Mouse (Mus musculus) retina, adult 2 months (tissue): ENCODE measurements at regions not wholly inside any gene's neighbourhood (a gene's known extent, or its start where the extent isn't known, plus 50 kb on each side); places are given as distances from the start of the nearest gene placed in this dataset.

ENCODE experiments used
- DNase-seq: peaks from one replicate; pipeline ENCODE4 v3.0.0-alpha.2; 2012; ENCODE audit warnings: low read depth, low spot score

DNA sequence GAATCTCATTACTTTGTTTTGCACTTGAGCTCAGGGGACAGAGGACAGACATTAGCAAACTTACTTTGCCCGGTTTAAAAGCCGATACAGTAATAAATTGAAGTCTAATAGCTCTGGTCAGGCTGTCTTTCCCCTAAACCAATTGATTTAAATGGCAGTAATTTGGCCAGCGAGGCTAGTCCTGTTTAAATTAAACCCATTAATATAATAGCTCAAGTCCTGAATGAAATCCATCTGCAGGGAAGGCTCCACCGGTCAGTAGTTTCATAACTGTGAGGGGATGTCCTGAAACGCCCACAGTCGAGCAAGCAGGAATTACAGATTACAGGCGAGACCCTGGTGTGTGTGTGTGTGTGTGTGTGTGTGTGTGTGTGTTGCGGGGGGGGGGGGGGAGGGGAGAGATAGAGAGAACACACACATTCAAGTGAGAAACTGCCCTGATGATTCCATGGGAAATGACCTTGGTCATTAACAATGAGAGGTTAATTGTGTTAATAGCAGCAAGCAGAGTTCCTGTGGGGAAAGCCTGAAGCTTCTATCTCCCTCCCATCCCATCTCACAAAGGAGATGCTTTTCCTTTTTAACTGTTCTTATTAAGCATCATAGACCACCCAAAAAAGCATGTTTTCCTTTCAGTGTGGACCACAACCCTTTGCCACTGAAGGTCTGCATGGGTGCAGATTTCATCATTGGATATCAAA is 294.0 kb upstream of the Tle4 start:
- DNase-seq = no peak

DNA sequence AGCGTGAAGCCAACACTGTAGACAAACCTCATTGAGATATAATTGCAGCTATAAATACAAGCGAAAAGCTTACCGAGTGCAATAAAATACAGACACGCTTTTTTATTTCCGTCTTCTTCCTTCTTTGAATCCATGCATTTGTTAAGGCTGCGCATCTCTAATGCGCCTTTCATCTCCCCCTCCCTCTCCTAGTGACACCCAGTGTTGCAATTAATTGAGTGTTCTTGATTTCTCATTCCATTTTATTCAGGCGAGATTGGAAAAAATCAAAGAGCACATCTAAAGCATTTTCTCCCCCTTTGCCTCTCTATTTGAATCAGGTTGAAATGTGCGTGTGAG is 293.2 kb upstream of the Tle4 start:
- DNase-seq = no peak

DNA sequence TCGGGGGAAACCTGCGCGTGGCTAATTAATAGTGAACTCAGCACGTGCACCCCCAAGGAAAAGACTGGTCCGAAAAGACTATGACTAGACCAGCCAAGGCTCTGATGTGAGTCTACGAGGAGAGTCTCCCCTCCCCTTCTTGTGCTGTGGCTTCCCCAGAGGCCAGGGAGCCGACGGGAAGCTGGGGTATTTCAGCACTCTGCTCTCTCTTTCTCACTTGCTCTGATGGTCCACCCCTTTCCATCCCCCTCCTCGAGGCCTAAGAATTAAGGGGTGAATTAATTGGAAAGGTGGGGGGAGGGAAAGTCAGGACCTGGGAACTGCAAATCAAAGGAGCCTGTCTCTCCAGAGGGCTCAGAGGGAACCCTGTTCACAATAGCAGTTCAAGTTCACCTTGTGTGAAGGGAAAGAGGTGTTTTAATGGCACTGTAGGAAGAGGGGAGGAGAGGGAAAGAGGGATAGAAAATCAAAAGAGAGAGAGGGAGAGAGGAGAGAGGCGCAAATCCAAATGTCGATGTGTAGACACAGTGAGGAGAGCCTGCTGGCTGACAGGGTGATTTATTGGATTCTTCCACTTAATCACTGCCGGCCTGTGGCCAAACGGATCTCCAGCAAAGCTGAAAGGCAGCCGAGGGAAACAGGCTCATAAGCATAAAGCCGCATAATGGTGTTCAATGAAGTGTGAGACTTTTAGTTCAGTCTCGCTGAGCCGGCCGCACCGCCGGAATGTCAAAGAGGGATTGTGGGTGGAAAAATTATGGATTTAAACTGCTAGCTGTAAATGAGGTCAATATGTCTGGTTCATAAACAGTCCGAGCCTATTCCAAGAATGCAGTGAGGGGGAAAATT is 292.6 kb upstream of the Tle4 start:
- DNase-seq = peak; percentile 23

DNA sequence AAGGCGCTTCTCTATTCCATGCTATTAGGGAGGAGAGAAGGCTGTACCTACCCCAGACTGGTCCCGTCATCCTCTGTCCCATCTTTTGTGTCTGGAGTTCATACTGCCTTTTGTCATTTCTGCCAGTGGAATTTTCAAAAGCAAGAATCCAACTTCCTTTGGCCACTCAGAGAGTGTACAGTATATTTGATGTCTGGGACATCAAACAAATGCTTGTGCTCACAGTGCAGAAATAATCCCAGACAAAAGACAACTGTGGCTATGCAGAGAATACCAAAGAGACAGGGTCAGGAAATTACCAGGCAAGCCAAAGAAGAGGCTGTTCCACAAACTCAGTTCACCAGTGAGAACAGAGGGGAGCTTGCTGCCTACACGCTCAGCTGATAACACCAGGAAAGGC is 291.9 kb upstream of the Tle4 start:
- no peak for DNase-seq

DNA sequence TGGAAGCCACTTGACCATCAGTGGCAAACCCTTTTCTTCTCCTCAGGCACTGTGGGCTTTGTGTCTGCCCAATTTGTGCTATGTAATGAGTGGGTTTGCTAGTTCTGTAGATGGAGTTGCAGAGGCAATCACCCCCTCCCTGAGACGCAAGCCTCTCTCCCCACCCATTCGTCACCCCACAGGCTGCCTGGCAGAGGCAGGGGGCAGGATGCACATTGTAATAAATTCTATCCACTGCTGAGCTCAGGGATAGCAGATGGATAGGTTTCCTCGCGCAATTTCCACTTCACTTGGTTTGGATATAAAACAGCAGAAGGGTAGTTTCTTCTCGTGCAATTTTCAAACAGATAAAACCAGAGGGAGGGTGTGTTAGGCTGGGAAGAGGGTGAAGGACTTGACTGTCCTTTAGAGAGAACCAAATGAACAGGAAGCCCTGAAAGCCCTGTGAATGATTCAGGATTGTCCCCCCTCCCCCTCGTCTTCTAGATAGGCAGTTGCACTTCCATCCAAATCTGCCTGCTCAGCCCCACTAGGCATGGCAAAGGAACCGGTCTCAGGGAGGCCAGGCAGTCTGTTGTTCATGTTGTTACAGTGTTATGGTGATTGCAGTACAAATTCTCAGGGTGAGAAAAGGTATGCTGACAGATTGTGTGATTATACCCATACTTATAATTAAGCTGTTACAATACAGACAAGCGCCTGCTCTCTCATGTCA is 286.0 kb upstream of the Tle4 start:
- DNase-seq = no peak

DNA sequence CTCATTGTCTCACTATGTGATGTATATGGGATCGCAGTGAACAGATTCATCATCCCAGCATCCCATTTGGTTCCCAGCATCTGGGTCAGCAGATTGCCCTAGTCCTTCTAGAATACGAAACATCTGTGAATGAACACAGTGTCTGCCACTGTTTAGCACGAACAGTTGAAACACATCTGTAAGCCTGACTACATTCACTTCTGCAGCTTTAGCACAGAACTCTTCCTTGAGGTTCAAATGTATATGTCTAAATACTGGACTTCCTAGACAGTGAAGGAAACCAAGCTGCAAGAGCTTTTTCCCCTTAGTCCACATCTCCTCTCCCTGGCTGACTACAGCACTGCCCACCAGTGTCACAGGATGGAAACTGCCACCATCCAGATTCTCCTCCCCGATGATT is 283.0 kb upstream of the Tle4 start:
- DNase-seq = no peak

DNA sequence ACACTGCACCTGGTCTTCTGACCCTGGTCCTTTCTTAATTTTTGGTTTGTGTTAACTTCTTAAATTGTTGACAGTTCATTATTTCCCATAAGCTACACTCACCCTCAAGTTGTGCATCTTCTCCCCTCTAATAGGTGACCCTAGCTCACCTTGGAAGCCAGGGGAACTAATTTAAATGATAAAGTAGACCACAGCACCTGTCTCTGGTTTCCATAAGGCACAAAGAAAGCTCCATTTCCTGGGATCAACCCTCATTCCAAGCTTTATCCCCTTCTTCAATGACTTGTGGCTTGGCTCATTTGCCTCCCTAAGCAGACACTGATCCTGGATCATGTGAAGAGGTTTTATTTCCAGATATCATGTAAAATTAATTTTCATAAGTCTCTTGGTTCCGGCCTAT is 276.1 kb upstream of the Tle4 start:
- DNase-seq = no peak

DNA sequence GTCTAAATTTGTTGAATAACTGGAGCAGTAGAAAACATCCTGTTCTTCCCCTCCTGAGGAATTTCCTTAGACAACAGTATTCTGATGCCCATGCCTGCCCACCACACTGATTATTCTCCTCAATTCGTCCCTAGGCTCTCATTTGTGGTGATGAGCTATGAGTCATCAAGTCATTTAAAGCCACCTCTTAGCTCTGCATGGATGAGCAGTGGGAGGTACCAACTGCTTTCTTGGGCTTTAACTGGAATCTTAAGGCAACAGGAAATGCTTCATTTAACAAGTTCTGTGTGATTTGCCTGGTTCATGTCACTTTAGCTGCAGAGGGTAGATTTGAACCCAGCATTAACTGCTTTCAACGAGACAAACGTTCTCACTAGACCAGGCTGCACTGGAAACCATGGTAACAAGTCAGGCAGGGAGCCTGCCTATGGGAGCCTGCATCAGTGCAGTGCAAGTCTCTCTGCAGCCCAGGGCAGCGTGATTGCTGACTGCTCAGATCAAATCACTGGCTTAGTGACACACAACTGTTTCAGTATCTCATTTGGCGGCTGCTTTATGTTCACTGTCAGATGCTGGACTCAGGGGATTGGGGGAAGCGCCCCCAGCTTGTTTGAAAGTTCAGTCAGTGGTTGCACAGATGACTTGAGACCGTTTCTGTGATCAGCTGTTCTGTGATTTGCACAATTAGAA is 273.5 kb upstream of the Tle4 start:
- peak; percentile 15 for DNase-seq

DNA sequence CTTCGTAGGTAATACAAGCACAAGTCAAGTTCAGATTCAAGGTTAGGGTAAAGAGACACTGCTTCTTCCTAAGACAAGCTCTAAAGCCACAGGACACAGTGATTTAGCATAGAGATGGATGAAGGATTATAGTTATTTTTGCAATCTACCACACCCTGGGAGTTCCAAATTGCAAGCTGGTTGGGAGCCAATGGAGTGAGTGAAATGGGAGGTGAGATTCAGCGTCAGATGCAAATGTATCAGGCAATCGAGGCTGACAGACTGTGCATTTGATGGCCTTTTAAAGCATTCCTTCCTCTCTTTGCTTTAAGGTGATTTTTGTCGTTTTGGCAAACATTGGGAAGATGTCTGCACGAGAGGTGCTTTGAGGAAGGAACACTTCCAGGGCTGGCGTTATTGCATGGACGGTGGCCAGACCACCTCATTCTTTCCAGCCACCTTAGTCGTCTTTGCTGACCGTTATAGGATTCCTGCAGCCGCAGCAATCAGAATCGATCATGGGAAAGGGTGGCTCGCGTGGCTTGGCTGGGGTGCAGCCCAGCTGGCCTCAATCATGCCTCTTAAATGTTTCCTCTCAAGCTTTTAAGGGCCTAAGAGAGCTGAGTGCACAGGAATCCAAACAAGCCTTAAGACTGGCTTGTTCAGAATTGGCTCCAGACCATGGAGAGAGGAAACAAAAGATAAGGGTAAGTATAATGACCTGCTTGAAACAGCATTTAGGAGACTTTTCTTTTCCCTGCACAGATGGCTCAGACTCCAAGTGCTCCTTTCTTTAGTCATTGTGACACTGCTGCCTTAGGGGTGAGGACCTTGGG is 265.0 kb upstream of the Tle4 start:
- no peak for DNase-seq

DNA sequence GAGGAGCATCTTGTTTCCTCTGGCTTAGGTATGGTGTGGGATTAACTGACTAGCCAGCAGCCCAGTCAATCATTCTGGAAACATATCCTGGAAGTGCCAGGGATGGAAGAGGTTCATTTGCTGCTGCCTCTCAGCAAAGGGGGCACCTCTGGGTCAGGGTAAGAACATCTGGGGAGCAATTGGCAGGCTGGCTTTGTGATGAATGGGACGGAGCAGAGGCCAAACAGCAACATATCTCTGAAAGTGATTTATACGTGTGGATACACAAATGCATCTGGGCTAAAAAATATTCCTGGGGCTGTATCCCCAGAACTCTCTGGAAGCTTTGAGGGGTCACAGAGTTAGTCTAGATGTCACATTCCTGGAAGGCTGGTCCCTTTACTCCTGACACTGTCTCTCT is 257.2 kb upstream of the Tle4 start:
- no peak for DNase-seq

DNA sequence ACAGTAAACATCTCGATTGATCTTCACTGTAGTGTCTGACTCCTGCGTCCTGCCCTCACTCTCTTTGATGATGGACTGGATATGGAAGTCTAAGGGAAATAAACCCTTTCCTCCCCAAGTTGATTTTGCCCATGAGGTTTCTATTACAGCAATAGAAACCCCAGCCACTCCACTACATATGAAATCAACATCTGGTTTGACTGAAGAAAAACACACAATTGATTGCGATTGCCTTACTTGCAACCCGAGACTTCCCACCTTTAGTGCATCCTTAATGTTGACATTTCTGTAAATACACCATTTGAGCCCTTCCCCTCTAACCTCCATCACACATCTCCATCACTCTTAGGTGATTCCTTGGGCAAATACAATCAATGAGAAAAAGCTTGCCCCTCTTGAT is 255.6 kb upstream of the Tle4 start:
- no peak for DNase-seq

DNA sequence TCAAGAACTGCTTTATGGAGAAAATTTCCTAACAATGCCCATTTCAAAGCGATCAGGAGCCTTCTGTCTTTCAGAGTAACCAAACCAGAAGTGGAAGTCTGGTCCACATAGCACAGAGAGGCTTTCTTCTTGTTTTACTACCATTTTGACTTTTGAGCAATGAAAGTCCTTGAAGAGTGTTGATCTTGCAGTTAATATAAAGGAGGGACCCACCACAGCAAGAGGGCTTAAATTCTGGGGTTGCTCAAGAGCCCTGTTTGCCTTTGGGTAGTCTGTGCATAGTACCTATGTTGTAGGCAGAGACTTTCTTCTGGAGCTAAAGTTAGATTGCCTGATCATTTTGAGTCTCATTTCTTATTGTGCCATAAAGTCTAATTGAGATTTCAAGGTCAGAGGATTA is 251.7 kb upstream of the Tle4 start:
- no peak for DNase-seq

DNA sequence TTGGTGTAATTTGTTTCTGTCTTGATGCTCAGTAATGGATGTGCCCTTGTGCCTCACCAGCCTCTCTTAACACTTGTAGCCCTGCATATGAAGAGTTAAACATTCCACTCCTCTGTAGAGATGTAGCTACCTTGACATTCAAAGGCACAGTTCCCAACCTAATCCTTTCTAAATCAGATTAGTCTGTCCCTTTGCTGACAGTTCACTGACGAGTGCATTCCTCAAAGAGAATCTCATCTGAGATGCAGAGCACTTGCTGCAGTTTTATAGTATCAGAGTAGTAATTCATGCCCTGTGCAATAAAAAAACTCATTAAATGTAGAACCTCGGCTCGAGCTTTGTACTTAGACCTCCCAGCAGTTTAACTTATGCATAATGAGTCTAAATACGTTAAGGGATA is 249.3 kb upstream of the Tle4 start:
- no peak for DNase-seq

DNA sequence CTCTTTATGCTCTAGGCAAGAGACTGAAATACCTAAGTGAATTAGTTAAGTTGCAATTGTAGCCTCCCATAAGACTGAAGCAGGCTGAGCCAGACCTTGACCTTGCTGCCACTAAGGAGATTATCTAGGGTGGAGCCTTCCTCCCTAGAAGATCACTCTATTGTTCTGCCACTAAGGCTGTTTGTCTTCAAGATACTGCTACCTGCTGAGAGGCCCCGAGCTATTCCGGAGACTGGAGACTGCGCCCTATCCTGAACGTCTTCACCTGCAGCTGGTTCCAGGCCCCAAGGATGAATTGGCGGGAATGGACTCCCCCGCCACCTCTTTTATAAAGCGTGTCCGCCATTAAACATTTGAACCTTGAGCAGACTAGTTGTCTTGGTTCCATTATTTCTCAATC is 237.8 kb upstream of the Tle4 start:
- no peak for DNase-seq

DNA sequence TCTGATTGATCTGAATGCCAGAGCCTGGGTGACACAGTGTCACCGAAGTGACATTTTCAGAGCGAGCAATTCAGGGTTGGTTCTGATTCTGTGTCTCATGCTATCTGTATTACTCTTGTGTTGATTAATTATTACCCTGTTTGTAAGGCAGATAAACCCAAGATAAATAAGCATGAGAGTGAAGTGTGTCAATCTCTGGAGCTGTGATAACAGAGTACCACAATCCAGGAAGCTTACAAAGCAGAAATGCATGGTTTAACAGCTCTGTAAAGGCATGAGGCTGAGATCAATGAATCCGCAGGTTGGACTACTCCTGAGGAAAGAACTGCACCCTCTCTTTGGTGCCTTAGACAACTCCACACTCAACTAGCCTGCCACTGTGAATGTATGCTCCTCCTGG is 218.5 kb upstream of the Tle4 start:
- no peak for DNase-seq

DNA sequence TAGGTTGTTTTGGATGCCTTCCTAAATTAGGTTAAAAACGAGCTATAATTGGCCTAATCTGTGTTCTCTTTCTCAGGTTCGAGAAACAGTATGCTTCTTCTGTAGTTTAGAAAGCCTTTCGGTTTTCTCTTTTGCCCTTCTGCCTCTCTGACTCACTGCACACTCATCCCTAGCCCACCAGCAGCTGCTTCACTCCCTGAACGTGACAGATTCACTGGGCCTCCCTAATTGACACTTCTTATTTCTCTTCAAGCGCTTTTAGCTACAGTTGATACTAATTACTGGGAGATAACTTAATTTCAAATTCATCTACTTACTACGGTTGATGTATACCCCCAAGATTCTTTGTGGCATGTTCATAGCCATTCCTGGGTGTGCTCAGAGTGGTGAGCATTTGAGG is 208.9 kb upstream of the Tle4 start:
- no peak for DNase-seq

DNA sequence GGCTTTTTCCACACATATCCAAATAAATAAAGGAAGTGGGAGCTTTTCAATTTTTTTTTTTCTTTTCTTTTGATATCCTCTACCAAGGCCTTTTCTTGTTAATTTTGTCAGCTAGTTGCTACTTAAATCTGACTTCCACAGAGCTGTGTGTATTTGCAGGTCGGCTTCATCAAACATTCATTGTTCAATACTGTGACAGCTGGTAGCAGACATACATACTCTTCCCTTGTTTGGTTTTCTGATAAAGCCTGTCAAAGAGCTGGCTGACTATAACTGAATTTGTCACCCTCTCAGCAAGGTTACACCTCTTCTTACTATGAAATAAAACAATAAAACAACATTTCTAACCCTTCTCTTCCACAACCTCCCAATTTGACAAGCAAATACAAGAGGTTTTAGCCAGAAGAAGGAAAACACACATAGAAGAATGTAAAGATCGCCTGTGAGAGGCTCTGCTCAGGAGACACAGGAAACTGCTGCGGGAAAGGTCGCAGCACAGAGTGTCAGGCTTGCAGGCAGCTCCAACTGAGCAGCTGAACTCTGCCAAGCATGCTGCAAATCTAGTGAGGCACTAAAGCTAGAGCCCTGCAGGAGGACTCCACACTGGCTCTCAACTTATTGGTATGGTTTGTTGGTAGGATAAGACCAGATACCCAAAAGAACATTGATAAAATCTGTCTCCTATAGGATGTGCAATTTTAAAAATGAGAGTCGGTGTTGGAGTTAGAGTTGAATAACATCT is 205.2 kb upstream of the Tle4 start:
- DNase-seq = no peak

DNA sequence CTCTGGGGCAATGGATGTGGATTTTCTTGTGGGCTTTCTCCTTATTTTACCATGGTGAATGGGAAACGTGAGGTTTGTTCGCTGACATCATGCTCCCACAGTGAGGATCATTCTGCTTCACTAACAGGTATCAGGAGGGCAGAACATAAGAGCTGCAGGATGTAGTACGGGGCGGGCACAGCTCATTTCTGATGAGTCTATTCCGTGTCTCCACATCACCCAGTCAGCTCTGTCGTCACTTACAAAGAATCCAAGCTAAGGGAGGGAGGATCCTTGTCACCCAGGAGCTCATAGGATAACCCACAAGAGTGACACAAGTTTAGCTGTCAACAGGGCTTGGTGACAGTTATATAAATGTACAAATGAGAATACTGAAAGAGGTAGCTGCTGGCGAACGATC is 203.8 kb upstream of the Tle4 start:
- DNase-seq = no peak

DNA sequence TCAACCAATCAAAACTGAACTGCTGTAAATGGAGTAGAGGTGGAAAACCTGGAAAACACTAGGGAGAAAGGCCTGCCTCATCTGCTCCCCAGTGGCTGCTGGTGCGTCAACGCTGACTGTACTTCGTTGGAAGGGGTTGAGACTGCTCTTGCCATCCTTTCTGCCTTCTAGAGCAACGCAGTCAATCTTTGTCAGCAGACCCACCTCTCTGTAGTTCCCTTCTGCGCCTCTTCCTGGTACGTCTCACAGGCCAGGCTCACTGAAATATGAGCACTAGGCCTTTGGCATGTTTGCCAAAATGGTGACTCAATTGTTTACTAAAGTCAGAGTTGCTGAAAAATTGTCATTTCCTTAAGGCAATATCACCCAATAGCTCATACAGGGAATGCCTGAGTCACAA is 201.2 kb upstream of the Tle4 start:
- DNase-seq = no peak

DNA sequence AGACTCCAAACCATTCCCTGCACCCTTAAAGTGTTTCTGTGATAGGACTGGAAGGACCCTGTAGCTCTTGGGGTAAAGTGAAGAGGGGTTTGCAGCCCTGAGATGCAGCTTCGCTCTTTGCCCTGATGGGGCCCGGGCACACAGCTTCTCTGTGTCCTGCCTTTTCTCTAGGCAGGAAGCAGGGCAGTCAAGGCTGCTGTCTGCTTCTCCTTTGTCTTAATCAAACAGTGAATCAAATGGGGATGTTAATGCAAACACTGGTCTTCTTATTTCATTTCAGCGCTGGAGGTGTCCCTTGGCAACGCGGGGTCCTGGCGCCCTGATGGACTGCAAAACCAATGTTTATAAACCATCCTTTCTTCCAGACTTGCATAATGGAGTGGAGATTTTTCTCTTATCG is 200.6 kb upstream of the Tle4 start:
- DNase-seq = no peak

DNA sequence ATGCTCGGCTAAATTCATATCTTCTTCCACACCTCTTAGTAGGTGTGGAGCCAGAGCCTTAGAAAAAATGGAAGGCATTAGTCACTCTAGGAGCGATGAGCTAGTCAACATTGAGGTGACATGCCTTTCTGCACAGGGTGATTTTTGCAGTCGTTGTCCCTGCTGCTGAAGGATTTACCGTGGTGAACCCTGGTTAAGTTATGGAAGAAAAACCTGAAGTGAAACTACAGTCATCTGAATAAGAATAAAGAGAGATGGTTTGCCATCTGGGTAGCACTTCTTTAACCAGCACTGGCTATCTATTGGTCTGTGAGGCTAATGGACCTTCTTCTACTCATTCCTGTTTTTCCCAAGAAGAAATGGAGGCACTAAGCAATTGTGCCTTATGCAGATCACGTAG is 198.1 kb upstream of the Tle4 start:
- no peak for DNase-seq
